Mouse (Mus musculus): ENCODE measurements around the gene Cd300ld4.
"Not testable (repeated sequence)": the region's sequence is repeated elsewhere in the genome, so short reads cannot be mapped to it uniquely, and the experiment has no call there.

The Cd300ld4 gene

GRCm38 (mm10) chr11:115026912-115027311 lies at the start of gene Cd300ld4:
Gene Cd300ld4 (minus strand): TSS chr11:115027012.
- not testable (repeated sequence) for DNase-seq (ENCODE audit: low spot score)

GRCm38 (mm10) chr11:115075859-115076258 lies 49.0 kb upstream of the Cd300ld4 start:
- DNase-seq (ENCODE audit: low spot score): no peak

- DNase-seq (ENCODE audit: low spot score): no peak
Observed at GRCm38 (mm10) chr11:115075407-115075806, 48.6 kb upstream of the Cd300ld4 start.

- no peak for DNase-seq (ENCODE audit: low spot score)
Observed at GRCm38 (mm10) chr11:115073002-115073401, 46.2 kb upstream of the Cd300ld4 start.

GRCm38 (mm10) chr11:115071631-115072294 lies 45.0 kb upstream of the Cd300ld4 start:
- no peak for DNase-seq (ENCODE audit: low spot score)

- DNase-seq (ENCODE audit: low spot score): no peak
Observed at GRCm38 (mm10) chr11:115071015-115071551, 44.3 kb upstream of the Cd300ld4 start.

DNA sequence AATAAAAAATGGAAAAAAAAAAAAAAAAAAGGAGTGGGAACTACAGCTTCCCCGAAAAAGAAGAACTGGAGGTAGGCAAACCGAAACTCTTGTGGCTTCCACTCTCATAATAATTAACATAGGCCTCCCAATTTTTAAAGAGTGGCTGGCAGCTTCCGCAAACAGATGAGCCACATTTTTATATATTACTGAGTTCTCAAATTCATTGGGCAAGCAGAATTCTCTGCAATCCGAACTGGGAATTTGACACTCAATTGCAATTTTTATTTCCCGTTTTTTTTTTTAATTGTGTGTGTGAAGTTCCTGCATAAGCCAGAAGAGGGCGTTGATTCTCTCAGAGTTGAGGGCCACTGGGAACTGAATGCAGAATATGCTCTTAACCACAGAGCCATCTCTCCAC lies 40.0 kb upstream of the Cd300ld4 start:
- DNase-seq (ENCODE audit: low spot score): no peak

DNA sequence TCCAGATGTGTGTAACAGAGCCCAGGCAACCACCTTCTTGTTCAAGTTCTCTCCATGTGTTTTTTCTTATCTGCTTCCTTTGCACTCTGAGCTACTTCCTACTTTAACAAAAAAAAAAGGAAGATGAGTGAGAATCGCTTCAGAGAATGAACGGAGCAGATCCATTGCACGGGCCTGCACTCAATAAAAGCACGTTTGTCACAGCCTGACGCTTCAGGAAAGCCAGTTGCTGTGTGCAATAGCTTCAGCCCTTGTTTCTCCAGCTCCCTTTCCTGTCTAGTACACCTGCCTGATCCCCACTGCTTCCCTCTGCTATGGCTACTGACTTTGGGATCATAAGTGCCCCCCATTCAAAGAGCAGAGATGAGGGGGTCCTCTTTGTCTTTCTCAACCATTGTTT lies 35.3 kb upstream of the Cd300ld4 start, which contains the start of gene Cd300e:
Gene Cd300e (minus strand): TSS at position 101 of the 400 bp plus-strand sequence.
- no peak for DNase-seq (ENCODE audit: low spot score)

DNA sequence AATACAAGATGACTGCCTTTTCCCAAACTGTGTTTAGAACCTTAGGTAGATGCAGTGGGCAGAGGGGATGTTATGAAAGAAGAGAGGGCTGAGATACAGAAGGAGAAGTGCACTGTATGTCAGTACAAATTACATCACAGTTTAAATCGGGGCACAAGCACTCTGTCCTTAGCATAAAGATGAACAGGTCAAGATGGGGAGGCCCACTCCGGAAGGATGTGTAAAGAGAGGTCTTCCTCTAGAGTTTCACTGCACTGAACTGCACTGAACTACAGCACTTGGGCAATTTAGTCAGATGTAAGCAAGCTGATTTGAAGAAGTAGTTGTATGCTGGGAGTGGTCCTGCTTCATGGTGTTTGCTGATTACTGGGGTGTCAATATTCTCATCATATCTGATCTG lies 33.0 kb upstream of the Cd300ld4 start:
- DNase-seq (ENCODE audit: low spot score): no peak

GRCm38 (mm10) chr11:115058701-115059100 lies 31.9 kb upstream of the Cd300ld4 start:
- DNase-seq (ENCODE audit: low spot score): no peak

- no peak for DNase-seq (ENCODE audit: low spot score)
Observed at GRCm38 (mm10) chr11:115054537-115054936, 27.7 kb upstream of the Cd300ld4 start.

- no peak for DNase-seq (ENCODE audit: low spot score)
Observed at GRCm38 (mm10) chr11:115052991-115053390, 26.2 kb upstream of the Cd300ld4 start.

DNA sequence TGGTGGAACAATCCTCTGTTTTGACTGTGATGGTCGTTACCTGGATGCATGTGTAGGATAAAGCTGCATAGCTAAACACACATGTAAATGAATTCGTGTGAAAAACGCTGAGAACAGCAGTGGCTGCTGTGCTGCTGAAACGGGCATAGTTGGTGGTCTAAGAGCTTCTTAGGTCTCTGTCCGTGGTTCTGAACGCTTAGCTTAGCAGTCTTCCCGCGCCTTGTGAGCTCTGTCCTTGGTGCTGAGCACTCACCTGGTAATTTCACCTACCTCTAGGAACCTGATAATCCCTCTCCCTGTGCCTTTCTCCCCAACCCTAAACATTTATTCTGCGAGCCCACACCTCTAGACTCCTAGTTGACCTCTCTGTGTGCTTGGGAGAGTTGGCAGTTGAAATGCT lies 25.4 kb upstream of the Cd300ld4 start:
- no peak for DNase-seq (ENCODE audit: low spot score)

GRCm38 (mm10) chr11:115049282-115049895 lies 22.6 kb upstream of the Cd300ld4 start:
- no peak for DNase-seq (ENCODE audit: low spot score)

DNA sequence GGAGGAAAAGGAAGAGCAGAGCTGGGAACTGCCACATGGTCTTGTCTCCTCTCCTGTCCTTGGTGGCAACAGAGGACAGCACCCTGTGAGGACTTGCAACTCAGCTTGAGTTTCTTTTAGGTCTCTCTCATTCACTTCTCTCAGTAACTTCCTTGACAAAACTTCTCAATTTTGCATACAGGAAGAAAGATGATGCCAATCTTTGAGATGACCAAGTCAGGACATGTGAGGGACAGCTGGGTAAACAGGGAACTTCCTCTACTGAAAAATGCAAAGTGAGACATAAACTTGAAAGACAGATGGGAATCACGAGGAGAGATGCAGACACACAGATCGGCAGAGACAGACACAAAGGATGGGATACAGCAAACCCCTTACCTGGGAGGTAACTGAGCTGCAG lies 21.4 kb upstream of the Cd300ld4 start, which contains the start of gene Cd300ld3:
Gene Cd300ld3 (minus strand): TSS at position 151 of the 400 bp plus-strand sequence.
- DNase-seq (ENCODE audit: low spot score): no peak

DNA sequence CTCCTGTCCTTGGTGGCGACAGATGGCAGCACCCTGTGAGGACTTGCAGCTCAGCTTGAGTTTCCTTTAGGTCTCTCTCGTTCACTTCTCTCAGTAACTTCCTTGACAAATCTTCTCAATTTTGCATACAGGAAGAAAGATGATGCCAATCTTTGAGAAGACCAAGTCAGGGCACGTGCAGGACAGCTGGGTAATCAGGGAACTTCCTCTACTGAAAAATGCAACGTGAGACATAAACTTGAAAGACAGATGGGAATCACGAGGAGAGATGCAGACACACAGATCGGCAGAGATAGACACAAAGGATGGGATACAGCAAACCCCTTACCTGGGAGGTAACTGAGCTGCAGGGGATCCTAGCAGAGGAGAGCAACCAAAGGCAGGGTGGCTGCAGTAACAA lies 10.9 kb upstream of the Cd300ld4 start, which contains the start of gene Cd300ld5:
Gene Cd300ld5 (minus strand): TSS at position 101 of the 400 bp plus-strand sequence.
- DNase-seq (ENCODE audit: low spot score): not testable (repeated sequence)

DNA sequence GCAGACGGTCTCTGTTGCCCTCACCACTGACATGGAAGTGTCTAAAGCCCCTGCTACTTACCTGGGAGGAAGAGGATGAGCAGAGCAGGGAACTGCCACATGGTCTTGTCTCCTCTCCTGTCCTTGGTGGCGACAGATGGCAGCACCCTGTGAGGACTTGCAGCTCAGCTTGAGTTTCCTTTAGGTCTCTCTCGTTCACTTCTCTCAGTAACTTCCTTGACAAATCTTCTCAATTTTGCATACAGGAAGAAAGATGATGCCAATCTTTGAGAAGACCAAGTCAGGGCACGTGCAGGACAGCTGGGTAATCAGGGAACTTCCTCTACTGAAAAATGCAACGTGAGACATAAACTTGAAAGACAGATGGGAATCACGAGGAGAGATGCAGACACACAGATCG lies 10.7 kb downstream of the Cd300ld4 start, which contains the start of gene Cd300ld2:
Gene Cd300ld2 (minus strand): TSS at position 101 of the 400 bp plus-strand sequence.
- DNase-seq (ENCODE audit: low spot score): not testable (repeated sequence)

GRCm38 (mm10) chr11:115004070-115004469 lies 22.7 kb downstream of the Cd300ld4 start:
- no peak for DNase-seq (ENCODE audit: low spot score)

- DNase-seq (ENCODE audit: low spot score): no peak
Observed at GRCm38 (mm10) chr11:115001474-115002040, 25.3 kb downstream of the Cd300ld4 start, which contains the start of gene Cd300c2. Gene Cd300c2 (minus strand): TSS chr11:115001880.

GRCm38 (mm10) chr11:114989793-114990192 lies 37.0 kb downstream of the Cd300ld4 start, which contains the start of gene Cd300ld:
Gene Cd300ld (minus strand): TSS chr11:114989922.
- DNase-seq (ENCODE audit: low spot score): no peak

- DNase-seq (ENCODE audit: low spot score): no peak
Observed at GRCm38 (mm10) chr11:114981866-114982265, 44.9 kb downstream of the Cd300ld4 start.

GRCm38 (mm10) chr11:114972726-114973125 lies 54.1 kb downstream of the Cd300ld4 start:
- DNase-seq (ENCODE audit: low spot score): no peak
